Mouse (Mus musculus) liver, embryonic 11.5 days (tissue): Measurements from ENCODE around the gene Mus81. TPM values are rescaled to one million over a fixed set of nuclear protein-coding genes. Genes with fewer than 3 reads are reported as not detected.

Experiments
- ATAC-seq: fragments of 200-750 bp; cut with Nextera tagmentation; replicated peaks from 2 replicates; pipeline ENCODE4 v1.8.0; 2017; ENCODE audit warnings: moderate number of reproducible peaks, mild to moderate bottlenecking, moderate TSS enrichment, moderate library complexity; ENCODE audit not compliant: low FRiP score
- DNase-seq: peaks from one replicate; pipeline ENCODE4 v3.0.0-alpha.2; 2017; ENCODE audit warnings: low spot score
- H3K27ac ChIP-seq: fragments of 300-500 bp; sonication (generic); 2 replicates; pipeline ENCODE4 v1.5.1; 2014; ENCODE audit warnings: mild to moderate bottlenecking, low read depth, low read length, control low read depth
- H3K27me3 ChIP-seq: fragments of 300-500 bp; sonication (generic); replicated peaks from 2 replicates; pipeline ENCODE4 v1.6.1; 2014; ENCODE audit warnings: low read length, mixed read lengths; ENCODE audit not compliant: control insufficient read depth, insufficient read depth
- H3K36me3 ChIP-seq: fragments of 300-500 bp; sonication (generic); 2 replicates; pipeline ENCODE4 v1.6.1; 2014; ENCODE audit warnings: mild to moderate bottlenecking, low read length, moderate library complexity, mixed read lengths; ENCODE audit not compliant: control insufficient read depth, insufficient read depth
- H3K4me1 ChIP-seq: fragments of 300-500 bp; sonication (generic); replicated peaks from 2 replicates; pipeline ENCODE4 v1.6.1; 2014; ENCODE audit warnings: low read length, mixed read lengths; ENCODE audit not compliant: control insufficient read depth, insufficient read depth
- H3K4me2 ChIP-seq: fragments of 300-500 bp; sonication (generic); 2 replicates; pipeline ENCODE4 v1.6.1; 2014; ENCODE audit warnings: mild to moderate bottlenecking, control low read depth, moderate library complexity
- H3K4me3 ChIP-seq: fragments of 300-500 bp; sonication (generic); 2 replicates; pipeline ENCODE4 v1.5.1; 2014; ENCODE audit warnings: low read depth, low read length, control low read depth
- H3K9ac ChIP-seq: fragments of 300-500 bp; sonication (generic); 2 replicates; pipeline ENCODE4 v1.6.1; 2014; ENCODE audit warnings: low read depth, low read length, control low read depth
- H3K9me3 ChIP-seq: fragments of 300-500 bp; sonication (generic); 2 replicates; pipeline ENCODE4 v1.6.1; 2016; ENCODE audit warnings: low read length, inconsistent platforms, mixed read lengths; ENCODE audit not compliant: control insufficient read depth
- WGBS: fragments of 180-500 bp; shearing (Covaris S2); extraction: QIAGEN DNeasy Blood & Tissue Kit; methylation state at CpG from one replicate; pipeline ENCODE4 v1.1.7; 2014; 5-methylcytosine and 5-hydroxymethylcytosine counted together
- polyA plus RNA-seq: library from polyadenylated mRNA; unstranded; fragments of >200 nt; fragmentation: Nextera tagmentation; extraction: Ambion mirVana; gene quantifications from 2 replicates; pipeline ENCODE4 v1.2.1, GENCODE M21; 2014

Gene Mus81
- polyA plus RNA-seq, 1 experiment from 2014 or later = 33.8 TPM

DNA sequence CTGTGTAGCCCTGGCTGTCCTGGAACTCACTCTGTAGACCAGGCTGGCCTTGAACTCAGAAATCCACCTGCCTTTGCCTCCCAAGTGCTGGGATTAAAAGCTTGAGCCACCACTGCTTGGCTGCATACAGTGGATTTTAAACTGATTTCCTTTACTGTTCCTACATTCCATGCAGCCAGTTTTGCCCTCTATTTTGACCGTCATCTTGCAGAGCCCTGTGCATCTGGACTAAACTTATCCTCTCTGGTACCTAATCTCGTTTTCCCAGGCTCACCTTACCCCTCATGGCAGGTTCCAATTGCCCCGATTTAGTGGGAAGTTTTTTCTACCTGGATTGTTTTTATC, 24.8 kb upstream of the Mus81 start:
- Histone ChIP-seq H3K27me3 (no peaks in the 10 kb centered on the region), H3K4me1 (peaks cover 15% of the 10 kb centered on the region), H3K9ac (no peak overlapping the region), H3K9me3 (no peaks in the 10 kb centered on the region), H3K4me2 (peak overlapping the region; percentile 93), H3K27ac (no peak overlapping the region), H3K36me3 (no peaks in the 10 kb centered on the region), H3K4me3 (no peak overlapping the region)
- no peak for DNase-seq
- 65% methylated on average over 3 of the region's 3 CpGs for WGBS
- ATAC-seq = no peak

DNA sequence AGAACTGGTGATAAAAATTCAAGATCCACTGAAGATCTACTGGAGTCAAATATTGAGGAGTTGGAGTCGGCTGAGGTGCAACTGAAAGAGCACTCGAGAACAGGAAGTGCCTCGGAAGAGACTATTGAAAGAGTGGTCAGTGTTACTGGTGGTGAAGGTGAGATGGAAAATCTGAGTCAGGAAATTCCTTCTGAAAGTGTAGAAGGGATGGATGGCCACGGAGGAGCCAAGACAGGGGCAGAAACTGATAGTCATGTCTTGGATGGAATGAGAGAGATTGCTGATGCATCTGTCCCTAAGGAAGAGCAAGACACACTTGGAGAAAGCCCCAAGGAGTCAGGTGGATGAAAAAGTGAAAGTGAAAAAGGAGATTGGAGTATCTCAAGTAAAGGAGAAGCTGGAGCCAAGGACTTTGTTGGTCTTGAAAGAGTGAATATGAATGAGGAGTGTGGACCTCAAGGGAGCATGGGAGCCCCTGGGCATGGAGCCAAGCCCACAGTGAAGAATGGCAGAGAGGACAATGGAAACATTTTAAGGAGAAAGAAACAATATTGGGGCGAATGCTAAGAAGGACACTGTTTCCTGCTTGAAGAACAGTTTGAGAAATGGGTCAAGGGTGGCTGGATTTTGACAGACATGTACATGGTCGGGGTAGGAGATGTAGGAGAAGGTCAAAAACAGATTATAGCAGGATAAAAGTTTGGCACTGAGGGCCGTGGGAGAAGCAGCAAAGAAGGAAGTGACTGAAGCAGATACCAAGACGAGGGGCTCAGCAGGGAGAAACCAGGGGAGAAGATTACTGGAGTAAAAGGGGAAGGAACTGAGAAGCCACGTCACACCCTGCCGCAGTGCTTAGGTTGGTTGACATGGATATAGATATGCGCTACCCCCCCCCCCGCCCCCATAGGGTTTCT, 24.1 kb upstream of the Mus81 start:
- Histone ChIP-seq H3K27ac (no peak overlapping the region), H3K9ac (0 out of 2 replicates have a peak overlapping the region, but pooled peaks have one; percentile 7)
- no peak for ATAC-seq

GRCm38 (mm10) chr19:5511074-5511632, 23.0 kb upstream of the Mus81 start:
- H3K36me3 ChIP-seq = no peaks in the 10 kb centered on the region
- H3K9ac ChIP-seq = peak overlapping the region; percentile 73
- peak overlapping the region; percentile 93 for H3K4me2 ChIP-seq
- H3K4me1 ChIP-seq = peaks cover 15% of the 10 kb centered on the region
- ATAC-seq = no peak
- H3K27ac ChIP-seq = peak overlapping the region; percentile 26; the same call in 1 of the 2 replicates
- H3K27me3 ChIP-seq = no peaks in the 10 kb centered on the region
- 38% methylated on average over 15 of the region's 15 CpGs for WGBS
- peak overlapping the region; percentile 65 for H3K4me3 ChIP-seq
- H3K9me3 ChIP-seq = no peaks in the 10 kb centered on the region
- DNase-seq = no peak

More for the DNA sequence above, 24.1 kb upstream of the Mus81 start:
- 41% methylated on average over 12 of the region's 12 CpGs for WGBS
- Histone ChIP-seq H3K4me1 (peaks cover 15% of the 10 kb centered on the region), H3K27me3 (no peaks in the 10 kb centered on the region), H3K4me2 (peak overlapping the region; percentile 93), H3K36me3 (no peaks in the 10 kb centered on the region), H3K9me3 (no peaks in the 10 kb centered on the region), H3K4me3 (peak overlapping the region; percentile 24)
- DNase-seq = no peak

GRCm38 (mm10) chr19:5510031-5511026, 22.1 kb upstream of the Mus81 start, which contains the start of gene Snx32:
Gene Snx32, minus strand, starts transcription at chr19:5510538.
- Histone ChIP-seq H3K36me3 (no peaks in the 10 kb centered on the region), H3K27ac (peak within 1 kb of the TSS; percentile 44), H3K9ac (peak within 1 kb of the TSS; percentile 73), H3K27me3 (no peaks in the 10 kb centered on the region), H3K4me1 (peaks cover 15% of the 10 kb centered on the region), H3K4me2 (peak within 1 kb of the TSS; percentile 93), H3K4me3 (peak within 1 kb of the TSS; percentile 65), H3K9me3 (no peaks in the 10 kb centered on the region)
- ATAC-seq (peak; percentile 99), DNase-seq (peak; percentile 92)
- 3% methylated on average over 46 of the region's 47 CpGs for WGBS

DNA sequence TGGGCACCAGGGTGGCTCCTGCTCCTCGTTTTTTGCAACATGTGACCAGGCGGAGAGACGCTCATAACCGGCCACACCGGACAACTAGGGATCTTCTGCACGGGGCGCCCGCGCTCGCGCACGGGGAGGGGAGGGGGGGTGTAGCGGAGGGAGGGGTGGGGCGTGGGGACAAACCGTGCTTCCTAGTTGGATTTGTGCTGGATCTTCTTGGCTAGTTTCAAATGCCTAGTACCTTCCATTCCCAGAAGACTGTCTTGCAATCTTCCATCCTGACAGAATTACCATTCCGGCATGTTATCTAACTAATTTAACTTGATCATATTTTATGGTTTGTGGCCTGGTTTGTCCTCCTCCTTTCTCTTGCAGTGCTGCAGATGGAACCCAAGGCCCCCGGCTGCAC, 15.5 kb upstream of the Mus81 start, which contains the start of gene 1700020D05Rik:
Gene 1700020D05Rik (minus strand): TSS at position 101 of the 400 bp plus-strand sequence.
- Histone ChIP-seq H3K9ac (no peak within 1 kb of the TSS), H3K36me3 (no peaks in the 10 kb centered on the region), H3K4me2 (no peak within 1 kb of the TSS), H3K4me3 (no peak within 1 kb of the TSS), H3K27ac (no peak within 1 kb of the TSS), H3K4me1 (no peaks in the 10 kb centered on the region), H3K27me3 (no peaks in the 10 kb centered on the region), H3K9me3 (no peaks in the 10 kb centered on the region)
- 66% methylated on average over 17 of the region's 17 CpGs for WGBS
- DNase-seq = no peak
- ATAC-seq = no peak

DNA sequence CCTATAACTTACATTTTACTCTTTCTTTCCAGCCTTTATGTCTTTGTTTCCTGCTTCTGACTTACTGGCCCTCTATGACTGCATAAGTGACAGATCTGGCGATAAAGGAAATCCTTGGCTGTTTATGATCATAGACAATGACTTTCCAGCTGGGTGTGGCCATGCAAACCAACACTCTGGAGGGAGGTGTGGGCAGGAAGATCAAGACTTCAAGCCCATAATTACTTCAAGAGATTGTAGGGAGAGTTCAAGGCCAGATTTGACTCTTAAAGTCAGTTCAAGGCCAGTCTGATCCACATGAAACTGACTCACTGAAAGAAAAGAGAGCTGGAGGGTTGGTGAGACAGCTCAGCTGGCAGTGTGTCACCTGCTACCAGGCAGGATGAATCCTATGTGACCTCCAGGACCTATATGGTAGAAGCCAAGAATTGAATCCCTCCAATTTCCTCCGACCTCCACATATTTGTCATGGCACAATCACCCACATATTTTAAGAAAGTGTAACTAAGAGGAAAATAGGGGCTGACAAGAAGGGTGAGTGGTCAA, 12.2 kb upstream of the Mus81 start:
- no peaks in the 10 kb centered on the region for H3K27me3 ChIP-seq
- no peaks in the 10 kb centered on the region for H3K9me3 ChIP-seq
- H3K27ac ChIP-seq = no peak overlapping the region
- H3K9ac ChIP-seq = no peak overlapping the region
- no peak overlapping the region for H3K4me3 ChIP-seq
- DNase-seq (no peak), ATAC-seq (no peak)
- WGBS = 86% methylated on average over 2 of the region's 2 CpGs
- no peak overlapping the region for H3K4me2 ChIP-seq
- H3K36me3 ChIP-seq = peaks cover 22% of the 10 kb centered on the region; the same call in 1 of the 2 replicates
- H3K4me1 ChIP-seq = no peaks in the 10 kb centered on the region

DNA sequence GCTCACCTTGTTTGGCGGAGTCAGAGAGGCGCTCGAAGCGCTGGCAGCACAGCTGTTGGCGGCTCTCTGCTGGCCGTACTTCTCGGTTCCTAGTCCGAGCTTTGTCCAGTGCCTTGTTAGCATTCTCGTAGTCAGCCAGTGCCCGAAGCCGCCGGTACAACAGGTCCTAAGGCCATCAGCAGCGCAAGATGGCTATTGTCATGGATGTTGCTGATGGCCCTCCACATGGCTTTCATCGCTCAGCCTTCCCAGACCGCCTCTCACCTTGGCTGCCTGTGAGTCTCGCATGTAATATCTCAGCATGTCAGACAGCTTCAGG, 7.8 kb upstream of the Mus81 start:
- Histone ChIP-seq H3K9ac (no peak overlapping the region), H3K9me3 (no peaks in the 10 kb centered on the region), H3K4me3 (no peak overlapping the region), H3K4me1 (peaks cover 12% of the 10 kb centered on the region), H3K27me3 (no peaks in the 10 kb centered on the region), H3K4me2 (no peak overlapping the region), H3K27ac (no peak overlapping the region), H3K36me3 (peaks cover 52% of the 10 kb centered on the region)
- 83% methylated on average over 16 of the region's 16 CpGs for WGBS
- ATAC-seq = no peak
- DNase-seq = no peak
